Mouse (Mus musculus) hindlimb bud, embryonic 11.5 days (tissue): ENCODE results near the gene Reep3.

ENCODE experiments used
- DNase-seq: peaks from one replicate; pipeline ENCODE4 v3.0.0-alpha.2; 2012; ENCODE audit warnings: low read depth, low spot score; ENCODE audit errors: extremely low spot score

The Reep3 gene

DNA sequence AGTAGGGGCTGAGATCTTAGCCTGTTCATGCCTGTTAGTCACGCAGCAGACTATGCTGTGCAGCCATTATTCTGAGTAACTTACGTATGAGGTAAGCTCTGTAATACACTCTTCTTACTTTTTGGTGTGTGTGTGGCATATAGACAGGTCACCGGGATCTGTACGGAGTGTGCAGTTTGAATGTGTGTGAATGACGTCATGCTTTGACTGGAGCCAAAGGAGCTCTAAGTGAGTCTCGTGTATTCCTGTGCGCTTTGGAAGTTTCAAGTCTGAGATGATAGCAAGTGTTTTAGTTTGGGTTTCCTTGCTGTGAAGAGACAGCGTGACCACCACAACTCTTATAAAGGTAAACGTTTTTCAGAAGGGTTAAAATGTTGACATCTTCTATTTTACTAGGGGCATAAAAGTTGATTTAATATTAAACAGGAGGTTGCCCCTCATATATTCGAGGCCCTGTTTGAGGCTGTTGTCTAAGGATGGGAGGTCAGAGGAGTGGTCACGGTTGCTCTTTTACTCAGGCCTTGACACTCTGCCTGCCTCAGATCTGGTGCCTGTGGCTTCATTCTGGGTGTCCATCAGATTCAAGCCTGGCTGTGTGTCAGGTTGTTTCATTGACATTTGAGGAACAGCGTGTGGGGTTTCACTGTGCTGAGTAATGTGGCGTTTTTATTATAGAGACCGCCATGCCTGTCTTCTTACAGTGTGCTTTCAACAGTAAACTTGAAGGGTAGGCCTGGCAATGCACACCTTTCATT lies 14.5 kb upstream of the Reep3 start:
- DNase-seq: no peak

DNA sequence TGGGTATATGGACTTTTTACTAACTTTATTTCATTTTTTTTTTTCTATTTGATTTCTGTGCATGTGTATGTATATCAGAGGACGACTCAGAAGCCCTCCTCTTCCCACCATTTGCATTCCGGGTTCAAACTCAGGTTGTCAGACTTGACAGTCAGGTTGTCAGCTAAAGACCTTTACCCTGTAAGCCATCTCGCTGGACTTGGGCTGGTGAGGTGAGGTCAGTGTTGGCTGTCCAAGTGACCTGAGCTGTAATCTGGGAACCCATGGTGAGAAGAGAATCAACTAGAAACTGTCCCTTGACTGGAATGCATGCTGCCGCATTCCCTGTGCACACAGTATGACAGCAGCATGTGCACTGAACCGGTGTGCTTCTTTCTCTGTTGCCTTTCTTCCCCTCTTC lies 12.9 kb upstream of the Reep3 start:
- DNase-seq: no peak

DNA sequence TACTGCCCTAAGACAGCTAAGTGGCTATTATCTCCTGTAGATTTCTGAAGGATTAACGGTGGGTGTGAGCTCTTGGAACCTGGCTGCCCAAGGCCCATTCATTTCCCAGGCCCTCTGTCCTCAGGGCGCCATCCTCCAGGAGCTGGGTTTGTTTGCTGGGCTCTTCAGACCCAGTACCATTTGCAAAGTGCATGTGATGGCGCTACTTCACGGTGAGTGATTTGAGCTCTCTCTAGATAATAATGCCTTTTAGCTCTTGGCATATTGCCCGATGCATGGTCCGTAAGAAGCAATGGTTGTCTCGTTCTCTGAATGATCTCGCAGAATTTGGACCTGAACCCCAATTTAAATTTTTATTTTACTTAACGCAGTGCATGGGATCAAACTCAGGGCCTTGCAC lies 11.4 kb upstream of the Reep3 start:
- no peak for DNase-seq

DNA sequence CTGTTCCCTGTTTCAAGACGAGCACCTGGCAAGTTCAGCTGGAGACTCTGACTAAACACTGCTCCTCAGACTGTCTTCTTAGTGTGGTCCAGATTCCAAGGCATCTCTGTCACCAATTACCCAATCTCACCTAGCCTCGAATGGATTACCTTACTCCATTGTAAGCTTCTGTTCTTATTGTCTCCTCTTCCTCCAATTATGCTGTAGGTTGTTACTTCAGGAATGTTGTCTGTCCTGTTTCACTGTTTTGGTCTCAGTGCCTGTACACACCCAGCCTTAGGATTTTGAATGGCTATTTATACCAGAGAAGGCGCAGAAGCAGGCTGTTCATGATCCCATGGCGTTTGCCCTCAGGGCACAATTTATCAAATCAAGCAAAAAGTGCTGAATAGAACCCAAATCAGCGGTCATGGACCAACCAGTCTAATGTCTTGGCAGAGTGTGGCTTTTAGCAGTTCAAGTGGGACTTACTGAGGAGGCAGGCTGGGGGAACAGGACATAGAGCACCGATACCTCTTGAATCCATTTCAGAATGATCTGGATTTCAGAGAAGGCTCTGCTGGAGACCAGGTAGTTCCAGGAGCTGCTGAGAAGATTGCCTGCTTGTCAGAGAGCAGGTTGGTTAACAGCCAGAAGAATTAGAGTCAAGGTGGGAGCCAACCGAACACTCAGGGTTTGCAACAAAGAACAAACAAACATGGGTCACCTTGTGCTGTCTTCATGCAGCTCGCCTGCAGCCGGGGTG lies 10.4 kb upstream of the Reep3 start:
- DNase-seq: no peak

DNA sequence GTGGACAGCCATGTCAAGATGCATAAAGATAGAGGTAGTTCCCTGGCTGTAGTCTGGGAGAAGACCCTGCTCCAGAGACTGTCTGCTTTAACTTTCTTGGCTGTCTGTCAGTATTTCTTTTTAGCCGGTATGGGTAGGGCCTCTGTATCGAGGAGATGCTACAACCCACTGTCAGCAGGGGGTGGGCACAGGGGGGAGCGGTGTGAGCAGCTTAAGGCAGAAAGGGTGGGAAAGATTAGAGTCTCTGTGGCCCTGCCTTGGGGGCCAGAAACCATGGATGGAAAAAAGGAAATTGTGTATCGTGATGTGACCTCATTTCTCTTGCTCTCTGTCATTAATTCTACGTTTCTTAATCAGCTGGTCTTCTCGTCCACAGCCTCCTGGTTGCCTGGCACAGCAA lies 9.7 kb upstream of the Reep3 start:
- DNase-seq: no peak

DNA sequence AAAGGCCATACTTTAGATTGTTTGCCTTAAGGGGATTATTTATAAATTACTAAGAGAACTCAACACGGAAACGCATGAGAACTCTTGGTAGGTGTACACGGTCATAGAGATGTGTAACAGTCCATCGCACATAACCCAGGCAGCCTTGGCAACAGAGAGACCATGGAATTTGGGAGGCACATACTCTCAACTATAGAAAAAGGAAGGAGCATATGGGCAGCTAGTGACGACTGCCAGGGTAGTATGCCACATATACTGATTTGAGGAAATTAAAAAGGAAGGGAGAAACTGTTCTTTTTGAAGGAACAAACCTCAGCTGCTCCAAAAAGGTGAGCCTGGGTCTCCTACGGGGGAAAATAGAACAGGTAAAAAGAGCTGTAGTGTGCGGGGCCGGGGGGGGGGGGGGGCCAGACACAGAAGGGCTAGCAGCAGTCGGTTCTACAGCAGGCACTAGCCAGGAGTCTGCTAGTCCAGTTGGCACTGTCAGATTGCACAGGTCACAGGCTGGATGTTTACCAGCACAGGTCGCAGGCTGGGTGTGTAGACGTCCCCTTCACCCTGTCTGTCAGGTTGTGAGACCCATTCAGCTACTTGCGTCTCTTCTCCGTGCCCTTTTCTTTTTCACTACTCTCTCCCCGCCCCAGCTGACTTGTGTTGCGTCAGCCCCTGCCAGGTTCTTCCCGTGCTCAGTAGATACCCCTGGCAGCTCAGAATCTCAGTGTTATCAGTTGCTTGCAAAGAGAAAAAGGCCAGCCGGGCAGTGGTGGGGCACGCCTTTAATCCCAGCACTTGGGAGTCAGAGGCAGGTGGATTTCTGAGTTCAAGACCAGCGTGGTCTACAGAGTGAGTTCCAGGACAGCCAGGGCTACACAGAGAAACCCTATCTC lies 8.8 kb upstream of the Reep3 start:
- no peak for DNase-seq

DNA sequence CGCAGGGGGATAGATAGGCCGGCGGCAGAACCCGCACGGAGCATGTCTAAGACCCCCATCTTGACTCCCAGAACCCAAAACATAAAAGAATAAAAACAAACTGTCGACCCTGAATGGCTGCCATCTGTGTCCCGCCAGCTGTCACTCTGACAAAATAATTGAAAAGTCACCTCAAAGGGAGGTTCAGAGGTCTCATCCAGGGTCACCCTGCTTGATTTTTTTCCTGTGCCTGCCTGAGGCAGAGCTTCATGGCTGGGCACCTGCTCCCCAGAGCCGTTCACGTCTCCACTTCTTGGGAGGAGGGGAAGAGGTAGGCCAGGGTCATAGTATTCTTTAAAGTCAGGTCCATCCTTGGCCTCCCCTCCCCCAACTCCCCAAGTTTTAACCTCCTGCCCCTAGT lies 7.8 kb upstream of the Reep3 start:
- no peak for DNase-seq

DNA sequence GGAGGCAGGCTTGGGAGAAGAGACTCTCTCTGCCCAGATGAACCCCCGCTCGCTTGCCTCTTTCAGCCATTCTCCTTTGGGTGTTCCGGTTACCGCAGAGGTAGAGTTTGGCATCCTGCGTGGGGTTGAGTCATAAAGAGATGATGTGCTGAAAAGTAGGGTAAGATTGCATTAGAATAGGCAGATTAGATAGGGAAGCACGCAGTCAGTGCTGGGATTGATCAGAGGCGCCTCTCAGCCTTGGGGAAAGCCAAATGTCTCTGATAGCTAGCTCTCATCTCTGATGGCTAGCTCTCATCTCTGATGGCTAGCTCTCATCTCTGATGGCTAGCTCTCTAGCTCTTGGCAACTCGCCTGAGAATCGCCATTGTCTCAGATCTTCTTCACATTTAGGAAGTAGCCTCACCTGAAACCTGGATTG lies 4.1 kb upstream of the Reep3 start:
- DNase-seq: no peak

DNA sequence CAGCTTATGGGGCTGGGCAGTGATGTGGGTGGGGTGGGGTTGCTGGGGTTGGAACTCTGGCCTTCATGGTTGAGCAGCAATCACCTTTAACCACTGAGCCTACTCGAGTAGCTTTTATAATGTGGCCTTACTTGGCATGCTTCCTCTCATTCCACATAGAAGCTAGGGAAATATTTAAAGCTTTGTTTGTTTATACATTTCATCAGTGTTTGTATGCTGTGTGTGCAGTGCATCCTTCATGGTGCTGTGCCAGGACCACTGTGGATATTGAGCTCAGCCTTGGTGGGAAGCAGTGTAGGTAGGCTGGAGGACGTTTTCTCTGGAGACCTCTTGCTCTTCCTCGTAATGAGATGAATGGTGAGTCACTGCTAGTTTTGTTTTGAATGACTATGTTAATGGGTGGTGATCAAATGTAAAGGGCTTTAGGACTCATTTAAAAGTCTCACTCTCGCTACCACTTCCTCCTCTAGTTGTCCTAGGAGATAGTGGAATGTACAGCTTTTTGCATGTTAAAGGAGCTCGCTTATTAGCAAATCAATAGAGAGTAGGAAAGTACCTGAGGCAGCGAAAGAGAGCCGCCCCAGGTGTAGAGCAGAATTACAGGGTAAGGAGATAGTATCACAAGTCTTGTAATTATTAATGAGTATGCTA lies 3.4 kb upstream of the Reep3 start:
- no peak for DNase-seq

DNA sequence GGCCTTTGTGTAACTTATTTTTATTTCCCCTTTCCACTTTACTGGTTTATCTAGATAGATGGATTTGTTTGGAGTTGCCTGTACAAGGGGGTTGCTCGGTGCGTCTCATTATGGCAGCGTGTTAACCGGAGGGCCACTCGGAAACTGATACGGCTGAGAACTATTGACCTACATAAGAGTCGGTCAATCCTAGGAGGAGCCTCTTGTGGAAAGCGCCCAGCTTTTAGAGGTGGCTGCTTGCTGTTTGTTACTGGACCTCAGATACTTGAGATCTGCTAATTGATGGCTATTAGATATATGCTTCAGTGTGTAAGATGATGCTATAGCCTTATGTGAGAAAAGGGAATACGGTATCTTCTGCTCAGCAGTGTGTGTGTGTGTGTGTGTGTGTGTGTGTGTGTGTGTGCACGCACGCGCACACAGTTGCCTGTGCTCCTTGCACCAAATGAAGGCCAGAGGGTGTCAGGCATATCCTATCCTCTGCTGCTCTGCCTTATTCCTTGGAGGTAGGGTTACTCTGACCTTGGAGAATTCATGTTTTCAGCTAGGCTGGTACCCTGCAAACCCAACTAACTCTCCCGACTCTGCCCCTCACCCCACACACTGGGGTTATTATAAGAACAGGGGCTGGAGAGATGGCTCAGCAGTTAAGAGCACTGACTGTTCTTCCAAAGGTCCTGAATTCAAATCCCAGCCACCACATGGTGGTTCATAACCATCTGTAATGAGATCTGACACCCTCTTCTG lies 2.6 kb upstream of the Reep3 start:
- no peak for DNase-seq

DNA sequence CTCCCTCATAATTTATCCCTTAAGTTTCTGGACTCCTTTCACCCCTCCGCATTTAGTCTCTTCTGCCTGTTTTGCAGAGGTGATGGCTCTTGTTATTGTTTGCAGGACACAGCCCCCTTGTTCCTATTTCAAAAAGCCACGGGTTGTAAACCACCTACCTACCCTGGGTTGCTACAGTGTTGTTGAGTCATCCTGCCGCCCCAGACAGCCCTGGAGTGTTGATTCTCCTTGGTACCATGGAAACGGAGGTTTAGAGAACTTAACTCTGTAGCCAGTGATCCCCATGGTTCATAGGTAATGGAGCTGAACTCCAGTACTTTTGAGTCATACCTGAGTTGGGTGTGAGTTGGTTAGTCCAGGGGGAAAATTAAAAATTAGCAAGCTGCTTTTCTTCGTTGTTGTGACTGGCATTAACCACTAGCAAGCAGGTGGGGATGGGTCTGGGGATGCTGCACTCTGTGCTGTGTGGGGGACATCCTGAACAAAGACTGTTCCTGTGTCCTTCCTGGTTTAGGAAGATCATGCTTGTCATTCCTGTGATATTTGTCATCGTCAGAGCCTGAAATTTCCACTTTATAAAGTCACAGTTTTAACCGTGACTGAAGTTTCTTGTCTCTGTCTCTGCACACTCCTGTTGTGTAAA lies 1.8 kb upstream of the Reep3 start:
- DNase-seq: no peak

DNA sequence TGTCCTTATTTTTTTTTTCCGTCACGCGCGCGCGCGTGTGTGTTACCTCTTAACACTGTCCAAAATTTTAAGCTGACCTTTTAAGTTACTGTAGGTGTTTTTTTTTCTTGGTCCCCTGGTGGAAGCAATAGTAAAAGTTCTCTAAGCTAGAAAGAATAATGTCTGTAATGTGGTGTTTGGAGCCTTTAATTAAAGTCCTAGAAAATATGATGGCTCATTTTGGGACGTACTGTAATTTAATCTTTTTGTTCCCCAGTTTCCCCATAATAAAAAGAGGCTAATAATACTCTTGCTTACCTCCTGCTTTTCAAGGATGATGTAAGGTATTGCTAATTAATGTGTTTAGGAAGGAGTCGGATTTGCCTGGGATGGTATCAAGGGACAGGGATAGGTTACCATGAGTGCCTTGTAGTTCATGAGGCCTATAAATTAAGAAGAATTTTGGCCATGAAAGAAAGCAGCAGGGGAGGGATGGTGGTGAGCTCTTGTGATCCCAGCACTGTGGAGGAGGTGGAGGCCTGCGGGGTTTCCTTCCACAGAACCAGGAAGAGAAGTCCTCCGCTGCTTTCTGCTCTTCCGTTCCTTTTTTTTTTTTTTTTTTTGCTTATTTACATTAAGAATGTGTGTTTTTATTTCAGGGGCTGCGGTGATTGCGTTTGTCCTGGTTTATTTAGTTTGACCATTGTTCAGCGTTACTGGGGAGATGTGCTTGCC lies 849 bp upstream of the Reep3 start:
- DNase-seq: no peak

DNA sequence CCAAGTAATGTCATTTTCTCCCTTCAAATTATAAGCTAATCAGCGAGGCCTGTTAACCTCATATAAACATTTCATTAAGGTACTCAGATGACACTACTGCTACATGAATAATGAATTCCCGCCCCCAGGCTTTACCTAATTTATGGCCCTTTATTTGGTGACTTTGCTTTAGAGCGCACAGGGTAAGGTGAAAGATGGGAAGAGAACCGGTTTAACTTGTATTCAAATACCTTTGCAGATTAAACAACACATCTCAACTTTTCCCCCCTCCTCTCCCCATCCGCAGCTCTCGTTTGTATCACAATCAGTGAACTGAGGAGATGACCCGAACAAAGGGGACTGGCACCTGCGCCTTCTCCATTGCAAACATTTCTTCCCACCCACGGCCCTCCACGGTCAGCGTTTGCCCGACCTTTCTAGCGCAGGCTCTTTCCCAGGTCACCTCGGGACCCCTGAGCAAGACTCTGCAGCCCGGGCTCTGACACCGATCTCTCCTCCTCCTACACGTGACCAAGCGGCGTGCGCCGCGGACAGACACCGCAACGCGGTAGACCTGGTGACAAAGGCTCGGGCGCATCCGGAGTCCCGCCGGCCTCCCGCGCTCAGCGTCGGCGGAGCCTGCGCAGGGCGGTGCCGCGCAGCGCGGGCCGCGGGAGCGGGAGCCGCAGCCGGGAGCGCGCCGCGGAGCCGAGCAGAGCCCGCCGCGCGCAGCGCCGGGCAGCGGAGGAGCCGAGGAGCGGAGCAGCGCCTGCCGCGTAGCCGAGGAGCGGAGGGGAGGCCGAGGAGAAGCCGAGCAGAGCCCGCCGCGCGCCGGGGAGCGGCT lies 736 bp downstream of the Reep3 start, which contains the start of gene Jmjd1c:
TSS of gene Jmjd1c (plus strand) at position 328 of the 823 bp plus-strand sequence.
- no peak for DNase-seq

DNA sequence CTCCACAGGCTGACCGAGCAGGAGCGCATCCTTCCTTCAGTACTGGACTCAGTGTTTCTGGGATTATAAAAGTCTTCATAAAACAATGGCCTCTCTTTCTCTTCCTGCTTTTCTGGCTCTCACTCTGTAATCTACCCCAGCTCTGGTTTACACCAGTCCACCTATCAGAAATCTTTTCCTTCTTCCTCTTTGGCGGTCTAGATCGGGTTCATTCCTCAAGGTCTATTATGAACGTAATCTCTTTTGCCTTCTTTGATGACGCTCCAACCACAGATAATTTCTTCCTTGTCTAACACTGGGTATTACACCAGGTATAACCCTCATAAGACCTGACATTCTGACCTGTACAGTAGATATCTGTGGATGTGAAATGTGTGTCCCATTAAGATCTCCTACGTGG lies 1.8 kb downstream of the Reep3 start:
- DNase-seq: no peak

DNA sequence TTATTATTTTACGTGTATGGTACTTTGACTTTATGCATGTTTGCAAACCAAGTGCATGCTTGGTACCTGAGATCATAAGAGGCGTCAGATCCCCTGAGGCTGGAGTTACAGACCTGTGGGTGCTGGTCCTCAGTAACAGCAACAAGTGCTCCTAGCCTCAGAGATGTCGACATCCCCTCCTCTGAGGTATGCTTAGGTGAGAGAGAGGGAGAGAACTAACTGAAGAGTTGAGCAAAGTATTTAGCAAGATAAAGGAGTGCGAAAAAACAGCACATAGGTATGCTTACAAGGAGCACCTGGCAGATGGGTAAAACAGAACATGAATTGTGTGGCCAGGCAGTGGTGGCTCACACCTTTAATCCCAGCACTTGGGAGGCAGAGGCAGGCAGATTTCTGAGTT lies 6.1 kb downstream of the Reep3 start:
- no peak for DNase-seq

DNA sequence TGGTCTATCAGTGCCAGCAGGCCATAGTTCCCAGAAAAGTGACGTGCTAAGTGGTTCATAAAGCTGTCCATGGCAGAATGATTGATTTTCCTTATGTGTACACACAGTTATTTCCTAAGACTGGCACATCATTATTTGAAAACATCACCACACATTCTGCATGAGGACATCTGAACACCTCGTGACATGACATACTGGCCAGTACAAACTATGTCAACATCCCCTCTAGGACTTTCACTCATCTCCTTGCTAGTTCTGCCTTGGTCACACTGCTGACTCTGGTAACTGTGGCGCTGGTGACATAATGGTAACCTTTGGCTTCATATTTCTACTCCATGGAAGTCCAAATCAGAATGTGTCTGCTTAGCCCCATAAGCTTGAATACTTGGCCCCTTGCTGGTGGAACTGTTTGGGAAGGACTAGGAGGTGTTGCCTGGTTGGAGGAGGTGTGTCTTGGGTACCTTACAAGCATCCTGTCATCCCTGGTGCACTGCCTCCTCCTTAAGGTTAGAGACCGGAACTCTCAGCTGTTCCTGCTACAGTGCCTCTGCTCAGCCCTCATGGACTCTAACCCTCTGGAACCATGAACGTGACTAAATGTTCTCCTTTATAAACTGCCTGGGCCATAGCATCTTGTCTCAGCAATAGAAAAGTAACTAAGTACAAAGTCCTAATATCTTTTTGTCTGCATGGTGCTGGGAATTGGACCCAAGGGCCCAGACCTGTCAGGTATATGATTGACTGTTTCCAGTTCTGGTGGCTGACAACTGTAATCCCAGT lies 9.1 kb downstream of the Reep3 start:
- DNase-seq: no peak

DNA sequence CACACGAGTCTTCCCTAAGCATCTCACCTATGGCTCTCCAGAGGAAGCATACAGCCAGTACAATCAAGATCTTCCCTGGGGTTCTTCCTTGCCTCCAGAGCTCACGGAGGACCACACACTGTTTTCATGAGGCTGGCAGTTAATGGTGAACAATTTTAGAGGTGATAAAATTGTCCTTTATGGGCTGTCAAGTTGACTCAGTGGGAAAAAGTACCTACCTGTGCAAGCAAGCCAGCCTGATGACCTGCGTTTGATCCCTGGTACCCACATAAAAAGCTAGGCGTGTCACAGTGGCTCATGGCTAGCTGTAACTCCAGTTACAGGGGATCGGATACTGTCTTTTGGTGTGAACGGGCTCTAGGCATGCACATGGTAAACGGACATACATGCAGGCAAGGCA lies 10.8 kb downstream of the Reep3 start:
- DNase-seq: no peak

DNA sequence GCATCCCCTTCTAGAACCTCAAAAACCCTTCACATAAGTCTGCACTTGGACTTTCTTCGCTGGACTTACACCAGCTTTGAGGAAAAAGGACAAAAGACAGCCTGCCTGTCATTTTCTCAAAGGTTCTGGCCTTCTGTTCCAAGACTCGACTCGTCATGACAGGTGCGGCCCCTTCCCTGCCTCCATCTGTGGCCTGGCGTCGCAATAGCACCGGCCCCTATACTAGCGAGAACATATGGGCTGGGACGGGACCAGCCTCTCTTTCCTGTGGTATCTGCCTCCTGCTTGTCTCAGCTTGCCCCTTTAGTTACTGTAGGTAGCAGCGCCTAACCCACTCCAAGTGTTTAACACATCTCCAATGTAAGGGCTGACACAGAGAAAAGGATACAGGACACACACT lies 11.6 kb downstream of the Reep3 start:
- no peak for DNase-seq
